Comparison of ENCODE assay signal across 8 mouse cellular contexts in genomic region chr19:10869241-10869885, GRCm38 (mm10). TPM values are rescaled to one million over a fixed set of nuclear protein-coding genes. Genes with fewer than 3 reads are reported as not detected.
DNase-seq lines count a peak whose midpoint lies in the region; ATAC-seq and TF ChIP-seq lines count a peak whose summit lies in the region.

No protein-coding gene starts in this region.

- under 1% methylated on average over 38 of the region's 43 CpGs for WGBS in hindbrain, embryonic 12.5 days
- 0% methylated on average over 43 of the region's 43 CpGs for WGBS in lung, embryonic 15.5 days

- POLR2A ChIA-PET in Patski (lab: Charles Lee): interaction anchor here (1.2 kb wide), 1 partner anchor 153 kb away, joined by 3 read pairs; no protein-coding TSS in a partner anchor

- in situ Hi-C loops in Patski (cut with MboI; ENCODE audit: low pct_unique_long_range_greater_than_20kb): no loop called here

- H3K27ac ChIP-seq in hindbrain, embryonic 12.5 days: peak overlapping the region; percentile 95
- H3K27ac ChIP-seq in lung, embryonic 15.5 days: peak overlapping the region; percentile 89

- CTCF ChIA-PET in Patski (lab: Charles Lee): interaction anchor here (1.8 kb wide), 1 partner anchor 11 kb away, joined by 7 read pairs; no protein-coding TSS in a partner anchor

- H3K4me2 ChIP-seq in hindbrain, embryonic 12.5 days (replicated peaks): peak overlapping the region; percentile 89
- H3K4me2 ChIP-seq in lung, embryonic 15.5 days: peak overlapping the region; percentile 81

- H3K9me3 ChIP-seq in hindbrain, embryonic 12.5 days (replicated peaks): no peaks in the 10 kb centered on the region
- no peaks in the 10 kb centered on the region for H3K9me3 ChIP-seq in lung, embryonic 15.5 days

- peak overlapping the region; percentile 83 for H3K4me3 ChIP-seq in hindbrain, embryonic 12.5 days
- H3K4me3 ChIP-seq in lung, embryonic 15.5 days: peak overlapping the region; percentile 80

- peak; percentile 41 for DNase-seq in Patski (ENCODE audit: low read depth, low spot score)
- DNase-seq in cerebellum, postnatal 10 days: peak; percentile 93 to 95
- DNase-seq in frontal cortex, postnatal 25 days (ENCODE audit: low spot score in 2 of 2): peak; percentile 69 to 81
- peak; percentile 80 to 88 for DNase-seq in layer of hippocampus, postnatal 10 days (ENCODE audit: low spot score in 2 of 2)
- peak; percentile 67 for DNase-seq in ovary, postnatal 14 days (ENCODE audit: low spot score)
- DNase-seq in urinary bladder, postnatal 36 days (ENCODE audit: low spot score in 2 of 2): peak; percentile 65 to 75

- peaks cover 32% of the 10 kb centered on the region for H3K4me1 ChIP-seq in hindbrain, embryonic 12.5 days
- H3K4me1 ChIP-seq in lung, embryonic 15.5 days: peaks cover 34% of the 10 kb centered on the region

- ATAC-seq in Patski: peak; percentile 90
- peak; percentile 95 for ATAC-seq in hindbrain, embryonic 12.5 days (ENCODE audit: low FRiP score)
- ATAC-seq in lung, embryonic 15.5 days (ENCODE audit: borderline replicate concordance, extremely low read depth, low FRiP score, low TSS enrichment): peak; percentile 92

- H3K27me3 ChIP-seq in Patski: no peaks in the 10 kb centered on the region
- H3K27me3 ChIP-seq in hindbrain, embryonic 12.5 days: no peaks in the 10 kb centered on the region
- H3K27me3 ChIP-seq in lung, embryonic 15.5 days: no peaks in the 10 kb centered on the region

- H3K9ac ChIP-seq in hindbrain, embryonic 12.5 days: peak overlapping the region; percentile 96
- peak overlapping the region; percentile 87 for H3K9ac ChIP-seq in lung, embryonic 15.5 days

- TF ChIP-seq CTCF in Patski (IDR thresholded peaks at IDR 0.05): no peak

- peaks cover 67% of the 10 kb centered on the region for H3K36me3 ChIP-seq in hindbrain, embryonic 12.5 days
- H3K36me3 ChIP-seq in lung, embryonic 15.5 days: peaks cover 49% of the 10 kb centered on the region

RNA-seq across cellular contexts. Expression of gene Tmem132a, which starts 0.4 kb away (rescaled TPM):
- polyA plus RNA-seq in Patski (2021): 114 TPM
- polyA plus RNA-seq in hindbrain, embryonic 12.5 days (2016; fragmentation: Nextera tagmentation; extraction: Ambion mirVana): 147 and 151 TPM in 2 replicates
- total RNA-seq in layer of hippocampus, postnatal 10 days (2021): 100 to 1,000 TPM; 250 to 259 TPM
- polyA plus RNA-seq in lung, embryonic 15.5 days (2015; fragmentation: Nextera tagmentation; extraction: Ambion mirVana): 75.9 TPM in 2 replicates

RNA-seq across cellular contexts. Expression of gene Tmem109, which starts 12.4 kb away (rescaled TPM):
- 81.0 TPM for polyA plus RNA-seq in Patski (2021)
- polyA plus RNA-seq in hindbrain, embryonic 12.5 days (2016; fragmentation: Nextera tagmentation; extraction: Ambion mirVana): 46.0 and 46.2 TPM in 2 replicates
- total RNA-seq in layer of hippocampus, postnatal 10 days (2021): 10 to 100 TPM; 36.4 to 37.3 TPM
- polyA plus RNA-seq in lung, embryonic 15.5 days (2015; fragmentation: Nextera tagmentation; extraction: Ambion mirVana): 138 TPM in 2 replicates

RNA-seq across cellular contexts. Expression of gene Prpf19, which starts 25.7 kb away (rescaled TPM):
- polyA plus RNA-seq in Patski (2021): 251 TPM
- polyA plus RNA-seq in hindbrain, embryonic 12.5 days (2016; fragmentation: Nextera tagmentation; extraction: Ambion mirVana): 37.3 and 37.7 TPM in 2 replicates
- total RNA-seq in layer of hippocampus, postnatal 10 days (2021): 100 to 1,000 TPM; 191 to 208 TPM
- 35.8 and 39.8 TPM in 2 replicates for polyA plus RNA-seq in lung, embryonic 15.5 days (2015; fragmentation: Nextera tagmentation; extraction: Ambion mirVana)

RNA-seq across cellular contexts. Expression of gene Slc15a3, which starts 29.8 kb away (rescaled TPM):
- 0.26 TPM for polyA plus RNA-seq in Patski (2021)
- 0.26 and 0.51 TPM in 2 replicates for polyA plus RNA-seq in hindbrain, embryonic 12.5 days (2016; fragmentation: Nextera tagmentation; extraction: Ambion mirVana)
- total RNA-seq in layer of hippocampus, postnatal 10 days (2021): 1 to 10 TPM; 1.1 to 1.5 TPM
- polyA plus RNA-seq in lung, embryonic 15.5 days (2015; fragmentation: Nextera tagmentation; extraction: Ambion mirVana): 0.42 and 0.46 TPM in 2 replicates

RNA-seq across cellular contexts. Expression of gene Cd6, which starts 39.5 kb away (rescaled TPM):
- 0.08 TPM for polyA plus RNA-seq in Patski (2021)
- polyA plus RNA-seq in hindbrain, embryonic 12.5 days (2016; fragmentation: Nextera tagmentation; extraction: Ambion mirVana): not detected in 2 replicates
- not detected for total RNA-seq in layer of hippocampus, postnatal 10 days (2021)
- 0.11 and 0.60 TPM in 2 replicates for polyA plus RNA-seq in lung, embryonic 15.5 days (2015; fragmentation: Nextera tagmentation; extraction: Ambion mirVana)

Comparison
In these comparisons a context has a peak if more than half of its experiments do, and no peak if none do; other contexts are left out.
1. Peak in every context shown above with its lines: DNase-seq, ATAC-seq, H3K4me3 ChIP-seq and H3K27ac ChIP-seq.
2. DNase-seq: peak in every context shown above with its lines; median percentile 94 in cerebellum, postnatal 10 days; 84 in layer of hippocampus, postnatal 10 days; 75 in frontal cortex, postnatal 25 days; 70 in urinary bladder, postnatal 36 days; 67 in ovary, postnatal 14 days; 41 in Patski.